Mouse (Mus musculus) T-helper 2 cell (primary cell): ENCODE results near the gene Spaca5.

Experiments
- in situ Hi-C: fragments of 300-600 bp; cut with MboI, MseI; formaldehyde crosslinking; loops from one replicate; pipeline ENCODE4 v1.15.1; 2025; ENCODE audit warnings: high pct_unique_total_duplicates

Gene Spaca5

DNA sequence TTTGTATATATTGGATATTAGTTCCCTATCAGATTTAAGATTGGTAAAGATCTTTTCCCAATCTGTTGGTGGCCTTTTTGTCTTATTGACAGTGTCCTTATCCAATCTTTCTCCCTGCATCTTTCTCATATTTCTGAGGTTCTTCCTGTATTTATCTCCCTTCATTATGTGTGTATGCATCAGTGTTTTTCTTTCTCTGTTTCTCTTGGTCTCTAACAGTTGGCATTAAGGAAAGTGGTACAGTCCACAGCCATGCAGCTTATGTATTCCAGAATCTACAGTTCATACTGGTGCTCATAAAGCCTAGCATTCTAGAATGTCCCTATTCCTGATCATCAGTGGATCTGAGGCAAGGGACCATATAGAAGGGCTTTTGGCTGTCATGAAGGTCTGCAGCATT lies at the start of gene Spaca5:
Gene Spaca5, plus strand, starts transcription at position 301 of the 400 bp plus-strand sequence.
- in situ Hi-C loops, result no loop called here

- in situ Hi-C loops, result no loop called here
Observed at GRCm38 (mm10) chrX:21061460-21061859, 6.7 kb upstream of the Spaca5 start.

- in situ Hi-C loops, result no loop called here
Observed at GRCm38 (mm10) chrX:21061866-21062543, 6.2 kb upstream of the Spaca5 start, which contains the start of gene Zfp182. Gene Zfp182 (minus strand): TSS chrX:21062316.

DNA sequence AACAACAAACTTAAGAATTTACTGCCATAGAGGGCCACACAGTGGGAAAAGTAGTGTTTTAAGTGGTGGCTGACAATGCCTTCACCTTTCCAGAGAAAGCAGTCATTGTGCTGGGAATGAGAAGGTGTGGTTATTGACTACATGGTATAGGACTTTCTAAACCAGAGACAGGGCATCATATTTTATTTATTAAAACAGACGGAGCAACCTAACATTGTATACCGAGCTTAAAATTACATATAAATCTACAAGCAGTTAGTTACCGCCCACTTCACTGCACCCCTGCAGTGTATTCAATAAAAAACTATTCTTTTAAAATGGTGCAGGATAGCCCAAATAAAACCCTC lies 5.7 kb upstream of the Spaca5 start:
- in situ Hi-C loops, result no loop called here

DNA sequence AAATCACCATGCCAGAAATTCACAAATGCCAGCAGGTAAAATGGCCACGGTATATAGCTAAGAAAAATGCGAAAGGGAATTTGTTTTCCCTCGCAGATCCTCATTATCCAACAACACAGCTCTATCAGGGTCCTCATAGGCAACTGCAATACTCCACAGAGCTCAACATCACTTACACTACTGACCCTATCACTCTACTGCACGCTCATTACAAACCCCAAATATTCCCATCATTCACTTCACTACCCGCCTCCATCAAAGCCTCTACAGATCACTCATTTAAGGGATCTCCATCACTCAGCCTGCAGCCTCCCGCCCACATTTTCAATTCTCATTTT lies 20.4 kb downstream of the Spaca5 start:
- in situ Hi-C loops, result no loop called here

DNA sequence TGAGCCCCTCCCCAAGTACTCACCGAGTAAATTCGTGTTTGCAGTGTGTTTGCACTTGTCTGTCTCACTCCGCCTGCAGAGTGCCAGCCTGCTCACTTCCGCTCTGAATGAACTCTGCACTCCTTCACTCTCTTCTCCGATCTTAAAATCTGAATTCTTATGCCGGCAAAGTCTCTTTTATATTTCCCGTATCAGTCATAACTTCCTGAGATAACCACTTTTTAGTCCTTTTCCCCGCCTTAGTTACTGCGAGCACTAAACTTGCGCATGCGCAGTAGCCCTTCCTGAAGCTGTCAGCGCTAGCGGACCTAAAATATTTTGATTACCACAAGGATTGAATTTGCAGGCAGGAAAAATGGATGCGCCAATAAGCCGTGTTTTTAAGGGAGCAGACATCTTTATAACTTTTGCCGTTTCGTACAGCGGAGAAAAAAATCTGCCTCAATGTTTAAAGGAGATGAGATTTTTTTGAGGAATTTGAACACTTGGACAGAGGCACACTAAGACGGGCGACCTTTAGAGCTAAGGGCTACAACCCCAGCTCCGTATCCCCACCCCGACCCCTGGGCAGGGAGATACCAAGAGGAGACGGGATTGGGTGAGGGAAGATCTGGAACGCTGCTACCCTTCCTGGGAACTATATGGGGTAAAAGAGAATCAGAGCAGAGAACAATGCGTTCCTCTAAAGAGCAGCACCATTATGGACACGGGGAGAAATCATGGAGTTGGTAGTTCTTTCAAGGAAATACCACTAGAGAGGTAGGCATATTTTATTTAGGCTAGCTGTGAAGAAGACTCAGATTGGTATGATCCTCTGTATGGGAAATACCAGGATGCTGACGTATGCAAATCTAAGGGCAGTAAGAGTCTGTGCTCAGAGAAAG lies 21.0 kb downstream of the Spaca5 start, which contains the start of gene Zfp300:
Gene Zfp300, minus strand, starts transcription at position 545 of the 884 bp plus-strand sequence.
- in situ Hi-C loops, result no loop called here

GRCm38 (mm10) chrX:21089867-21090239 lies 21.6 kb downstream of the Spaca5 start:
- in situ Hi-C loops, result no loop called here

DNA sequence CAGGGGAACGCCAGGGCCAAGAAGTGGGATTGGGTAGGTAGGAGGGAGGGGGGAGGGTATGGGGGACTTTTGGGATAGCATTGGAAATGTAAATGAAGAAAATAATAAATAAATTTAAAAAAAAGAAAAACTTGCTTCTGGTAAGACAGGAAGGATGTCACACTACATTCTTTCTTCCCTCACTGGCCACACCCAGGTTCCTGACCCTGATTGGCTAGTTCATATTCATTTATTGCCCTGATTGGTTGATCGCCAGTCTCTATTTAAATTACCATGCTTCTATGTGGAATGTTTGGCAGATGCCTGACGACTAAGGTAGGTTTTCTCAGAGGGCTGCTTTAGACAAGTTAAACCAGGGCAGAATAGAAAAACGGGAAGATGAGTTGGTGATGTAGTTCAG lies 47.3 kb downstream of the Spaca5 start, which contains the start of gene Ssxa1:
Gene Ssxa1, plus strand, starts transcription at position 301 of the 400 bp plus-strand sequence.
- in situ Hi-C loops, result no loop called here
